25 mouse cellular contexts compared by ENCODE assay signal in genomic region chr8:126551871-126552270, GRCm38 (mm10).
"Had no signal": no experiment of that assay in that cellular context is flagged by ENCODE, and none has a peak within 500 bp of the region (broad histone marks: within the 10 kb centered on the region; RNA-seq: fewer than 3 reads in every experiment).

No protein-coding gene starts in this region.

- H3K9me3 ChIP-seq: heart, embryonic 13.5 days; heart, embryonic 15.5 days; hindbrain, embryonic 13.5 days; hindbrain, embryonic 15.5 days; kidney, embryonic 15.5 days; limb, embryonic 13.5 days; limb, embryonic 15.5 days; liver, embryonic 13.5 days; liver, embryonic 15.5 days had no signal

- H3K36me3 ChIP-seq: heart, embryonic 13.5 days; heart, embryonic 15.5 days; hindbrain, embryonic 13.5 days; hindbrain, embryonic 15.5 days; kidney, embryonic 15.5 days; limb, embryonic 13.5 days; limb, embryonic 15.5 days; liver, embryonic 13.5 days; liver, embryonic 15.5 days had no signal

- H3K4me1 ChIP-seq: hindbrain, embryonic 15.5 days had no signal

- H3K27me3 ChIP-seq: heart, embryonic 13.5 days; heart, embryonic 15.5 days; hindbrain, embryonic 13.5 days; hindbrain, embryonic 15.5 days; kidney, embryonic 15.5 days; limb, embryonic 13.5 days; limb, embryonic 15.5 days; liver, embryonic 13.5 days; liver, embryonic 15.5 days had no signal

- H3K4me2 ChIP-seq: heart, embryonic 11.5 days; heart, embryonic 13.5 days; heart, embryonic 15.5 days; hindbrain, embryonic 13.5 days; hindbrain, embryonic 15.5 days; kidney, embryonic 15.5 days; limb, embryonic 13.5 days; limb, embryonic 15.5 days; liver, embryonic 11.5 days; liver, embryonic 13.5 days; liver, embryonic 15.5 days had no signal

- H3K9ac ChIP-seq: heart, embryonic 15.5 days; hindbrain, embryonic 13.5 days; hindbrain, embryonic 15.5 days; kidney, embryonic 15.5 days; limb, embryonic 13.5 days; limb, embryonic 15.5 days; liver, embryonic 13.5 days; liver, embryonic 15.5 days had no signal

- DNase-seq: gastrocnemius, postnatal 14 days; gastrocnemius, postnatal 36 days; heart, adult 18-20 months; heart, postnatal 14 days; kidney, adult 11 months; kidney, adult 2 months; kidney, adult 9 months; kidney, postnatal 14 days; kidney, postnatal 36 days; layer of hippocampus, adult 9-11 months; layer of hippocampus, postnatal 36 days; left cerebral cortex, postnatal 4 days; liver, embryonic 13.5 days had no signal

- H3K4me3 ChIP-seq: heart, embryonic 13.5 days; heart, embryonic 15.5 days; hindbrain, embryonic 13.5 days; hindbrain, embryonic 15.5 days; kidney, embryonic 15.5 days; limb, embryonic 13.5 days; limb, embryonic 15.5 days; liver, embryonic 13.5 days; liver, embryonic 15.5 days had no signal

- H3K27ac ChIP-seq: hindbrain, embryonic 13.5 days; hindbrain, embryonic 15.5 days; hindbrain, postnatal 0 days; kidney, embryonic 15.5 days; kidney, postnatal 0 days; limb, embryonic 13.5 days; limb, embryonic 15.5 days; liver, embryonic 13.5 days; liver, embryonic 15.5 days had no signal
